ENCODE assay signal across 8 mouse cellular contexts in the genomic region with DNA sequence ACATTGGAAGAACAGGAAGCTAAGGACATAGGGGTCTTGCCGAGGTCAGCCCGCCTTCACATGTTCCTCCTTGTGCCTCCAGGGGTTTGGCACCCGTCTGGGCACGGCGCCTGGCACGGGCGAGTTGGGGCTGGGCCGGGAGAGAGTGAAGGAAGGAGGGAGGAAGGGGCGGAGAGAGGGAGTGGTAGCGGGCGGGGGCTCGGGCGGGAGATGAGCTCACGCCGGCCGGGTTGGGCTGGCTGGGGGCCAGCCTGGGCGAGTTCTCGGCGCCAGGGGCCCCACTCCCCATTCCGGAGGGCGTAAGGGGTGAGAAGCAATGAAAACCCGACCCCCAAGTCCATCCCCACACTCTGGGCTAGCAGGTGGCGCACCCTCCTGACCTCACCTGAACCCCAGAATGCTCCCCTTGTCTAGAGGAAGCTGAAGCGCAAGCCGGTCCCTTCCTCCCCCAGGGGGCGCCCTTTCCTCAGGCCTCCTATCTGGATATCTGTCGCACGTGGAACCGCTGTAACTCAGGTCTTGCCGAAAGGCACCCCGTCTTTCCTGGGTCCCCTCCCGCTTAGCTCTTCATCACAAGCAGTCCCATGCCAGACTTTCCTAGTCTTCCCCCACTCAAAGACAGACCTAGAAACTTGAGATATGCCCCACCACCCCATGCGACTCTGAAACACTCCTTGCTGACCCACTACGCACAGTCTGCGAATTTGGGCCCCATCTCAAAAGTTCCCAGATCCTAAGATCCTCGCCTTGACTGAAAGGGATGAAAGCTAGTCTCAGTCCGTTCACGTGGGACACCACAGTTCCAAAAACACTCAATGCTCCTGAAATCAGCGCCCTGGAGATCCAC. TPM values are rescaled to one million over a fixed set of nuclear protein-coding genes. Genes with fewer than 3 reads are reported as not detected.
DNase-seq lines count a peak whose midpoint lies in the region; ATAC-seq and TF ChIP-seq lines count a peak whose summit lies in the region.

No protein-coding gene starts in this region.

- peak overlapping the region; percentile 84 for H3K4me2 ChIP-seq in hindbrain, embryonic 13.5 days

- H3K4me1 ChIP-seq in cerebellum, adult 2 months (ENCODE audit: control insufficient read depth, insufficient read depth, low read length): peaks cover 10% of the 10 kb centered on the region
- H3K4me1 ChIP-seq in hindbrain, embryonic 13.5 days (replicated peaks): peaks cover 68% of the 10 kb centered on the region
- peaks cover 88% of the 10 kb centered on the region for H3K4me1 ChIP-seq in megakaryocyte, embryonic 14.5 days

- no peaks in the 10 kb centered on the region for H3K9me3 ChIP-seq in hindbrain, embryonic 13.5 days
- H3K9me3 ChIP-seq in megakaryocyte, embryonic 14.5 days: 0 out of 2 replicates have a peak, but pooled peaks cover under 1% of the 10 kb centered on the region

- no peak overlapping the region for H3K27ac ChIP-seq in cerebellum, adult 2 months (ENCODE audit: insufficient read depth, low read length)
- no peak overlapping the region for H3K27ac ChIP-seq in hindbrain, embryonic 13.5 days

- peaks cover 8% of the 10 kb centered on the region; the same call in 1 of the 2 replicates for H3K27me3 ChIP-seq in cerebellum, adult 2 months (ENCODE audit: control insufficient read depth, insufficient read depth, low read length)
- peaks cover 98% of the 10 kb centered on the region for H3K27me3 ChIP-seq in hindbrain, embryonic 13.5 days
- H3K27me3 ChIP-seq in megakaryocyte, embryonic 14.5 days (replicated peaks): peaks cover 91% of the 10 kb centered on the region

- ATAC-seq in hindbrain, embryonic 13.5 days (ENCODE audit: low FRiP score): no peak

- peak; percentile 65 for TF ChIP-seq CTCF in cerebellum, adult 2 months (IDR thresholded peaks at IDR 0.05; ENCODE audit: borderline replicate concordance, insufficient read depth, low read depth, low read length)

- whole genome bisulfite sequencing in cerebellum, adult 2 months: 2% methylated on average over 39 of the region's 39 CpGs
- under 1% methylated on average over 28 of the region's 39 CpGs for WGBS in hindbrain, embryonic 13.5 days

- peak; percentile 90 for DNase-seq in Muller cell, postnatal 12 days (ENCODE audit: inconsistent ontology term)
- peak; percentile 62 to 76 for DNase-seq in cerebellum, adult 2 months
- peak; percentile 74 to 80 for DNase-seq in frontal cortex, postnatal 25 days (ENCODE audit: low spot score in 2 of 2)
- DNase-seq in left cerebral cortex, adult 8-10 months (ENCODE audit: low spot score in 2 of 2): peak; percentile 67 to 76
- DNase-seq in right cerebral cortex, adult 2 months (ENCODE audit: low spot score in 2 of 2): peak; percentile 78 to 81
- DNase-seq in urinary bladder, postnatal 14 days (ENCODE audit: low spot score): peak; percentile 96

- TF ChIP-seq POLR2A in cerebellum, adult 2 months (IDR thresholded peaks at IDR 0.05; ENCODE audit: borderline replicate concordance, insufficient read depth, low read length): no peak

- H3K4me3 ChIP-seq in cerebellum, adult 2 months (replicated peaks; ENCODE audit: insufficient read depth, low read depth, low read length): peak overlapping the region; percentile 12
- peak overlapping the region; percentile 48 for H3K4me3 ChIP-seq in hindbrain, embryonic 13.5 days
- H3K4me3 ChIP-seq in megakaryocyte, embryonic 14.5 days (replicated peaks): peak overlapping the region; percentile 91

- H3K9ac ChIP-seq in hindbrain, embryonic 13.5 days: peak overlapping the region; percentile 73

- H3K36me3 ChIP-seq in hindbrain, embryonic 13.5 days: no peaks in the 10 kb centered on the region
- no peaks in the 10 kb centered on the region for H3K36me3 ChIP-seq in megakaryocyte, embryonic 14.5 days (replicated peaks; ENCODE audit: low read length)

RNA-seq across cellular contexts. Expression of gene Ltbp4, which starts 4.9 kb away (rescaled TPM):
- 26.9 and 28.2 TPM in 2 replicates for polyA plus RNA-seq in cerebellum, adult 2 months (2012; rRNA removed)
- 5.4 and 6.0 TPM in 2 replicates for polyA plus RNA-seq in hindbrain, embryonic 13.5 days (2015; fragmentation: Nextera tagmentation; extraction: Ambion mirVana)
- total RNA-seq in left cerebral cortex, adult 8-10 months (2022): 10 to 100 TPM; 41.9 to 51.1 (median 44.6) TPM
- 0.28 TPM in 1 of 2 replicates, not detected in the other for polyA plus RNA-seq in megakaryocyte, embryonic 14.5 days (2012; ENCODE audit: insufficient read depth, low replicate concordance)

RNA-seq across cellular contexts. Expression of gene Shkbp1, which starts 23.2 kb away (rescaled TPM):
- polyA plus RNA-seq in cerebellum, adult 2 months (2012; rRNA removed): 41.6 and 43.7 TPM in 2 replicates
- polyA plus RNA-seq in hindbrain, embryonic 13.5 days (2015; fragmentation: Nextera tagmentation; extraction: Ambion mirVana): 61.8 and 62.5 TPM in 2 replicates
- total RNA-seq in left cerebral cortex, adult 8-10 months (2022): 10 to 100 TPM; 20.7 to 25.9 (median 23.1) TPM
- polyA plus RNA-seq in megakaryocyte, embryonic 14.5 days (2012; ENCODE audit: insufficient read depth, low replicate concordance): 214 and 344 TPM in 2 replicates

RNA-seq across cellular contexts. Expression of gene Gm20479, which starts 24.6 kb away (rescaled TPM):
- 0.38 TPM in 1 of 2 replicates, not detected in the other for polyA plus RNA-seq in cerebellum, adult 2 months (2012; rRNA removed)
- not detected in 2 replicates for polyA plus RNA-seq in hindbrain, embryonic 13.5 days (2015; fragmentation: Nextera tagmentation; extraction: Ambion mirVana)
- not detected for total RNA-seq in left cerebral cortex, adult 8-10 months (2022)
- polyA plus RNA-seq in megakaryocyte, embryonic 14.5 days (2012; ENCODE audit: insufficient read depth, low replicate concordance): 1.4 and 7.6 TPM in 2 replicates

Comparison
In these comparisons a context has a peak if more than half of its experiments do, and no peak if none do; other contexts are left out.
1. H3K4me3 ChIP-seq: peak in every context shown above with its lines; median percentile 91 in megakaryocyte, embryonic 14.5 days; 48 in hindbrain, embryonic 13.5 days; 12 in cerebellum, adult 2 months.